Mouse (Mus musculus): Measurements from ENCODE around the gene Crtc1. TPM values are rescaled to one million over a fixed set of nuclear protein-coding genes. Genes with fewer than 3 reads are reported as not detected.

Crtc1 gene
- total RNA-seq, 1 experiment, result 4.9 TPM

DNA sequence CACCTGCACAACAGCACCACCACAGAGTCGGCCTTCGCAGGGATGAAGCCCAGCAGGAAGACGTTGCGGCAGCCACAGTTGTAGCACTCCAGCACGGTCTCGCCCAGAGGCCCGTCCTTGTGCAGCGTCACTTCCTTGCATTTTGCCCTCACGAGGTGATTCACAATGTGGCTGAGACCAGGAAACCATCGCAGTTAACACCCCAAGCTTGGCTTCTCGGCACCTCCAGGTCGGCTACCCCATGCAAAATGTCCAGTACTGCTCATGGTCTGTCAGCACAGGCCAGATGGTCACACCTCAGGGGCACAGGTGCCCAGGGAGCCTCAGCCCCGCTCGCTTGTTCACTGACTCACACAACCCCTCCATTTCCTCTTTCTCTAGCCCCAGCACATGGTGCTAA is 97.4 kb downstream of the Crtc1 start:
- Histone ChIP-seq H3K4me3 (ENCODE audit: insufficient read depth in 1 of 2, low read depth in 1 of 2, low read length in 2 of 2, poor library complexity in 1 of 2, severe bottlenecking in 1 of 2) (no peak overlapping the region), H3K4me1 (ENCODE audit: control insufficient read depth in 2 of 2, insufficient read depth in 2 of 2, low read length in 2 of 2, poor library complexity in 1 of 2) (peaks cover 0 to 5% of the 10 kb centered on the region in 2 experiments; a peak in 1 of 4 replicates), H3K9ac (ENCODE audit: insufficient read depth, low read depth, low read length, poor library complexity, severe bottlenecking) (no peak overlapping the region), H3K9me3 (ENCODE audit: control insufficient read depth, insufficient read depth, low read depth, low read length) (no peaks in the 10 kb centered on the region), H3K36me3 (ENCODE audit: control insufficient read depth, insufficient read depth, low read length, poor library complexity, severe bottlenecking) (peaks cover 78% of the 10 kb centered on the region), H3K27ac (ENCODE audit: insufficient read depth, low read depth, low read length, poor library complexity, severe bottlenecking) (no peak overlapping the region; the same call in 1 of the 2 replicates)
- DNase-seq (ENCODE audit: low read depth, low spot score), result no peak
- in situ Hi-C loops (cut with MboI; ENCODE audit: low sequenced_read_pairs in 2 of 2, unreplicated experiment in 2 of 2), result no loop called here
- TF ChIP-seq CHD2 (IDR thresholded peaks at IDR 0.05; ENCODE audit: low read depth, low read length) (no peak), MAFK (IDR thresholded peaks at IDR 0.05; ENCODE audit: insufficient read depth, low read depth, low read length) (no peak), HCFC1 (IDR thresholded peaks at IDR 0.05; ENCODE audit: borderline replicate concordance, insufficient read depth, low read length) (no peak), ZNF384 (IDR thresholded peaks at IDR 0.05; ENCODE audit: low read depth, low read length) (no peak), ZC3H11A (IDR thresholded peaks at IDR 0.05; ENCODE audit: borderline replicate concordance, low read depth, low read length) (no peak)

GRCm38 (mm10) chr8:70340659-70341058 is 98.7 kb downstream of the Crtc1 start:
- Histone ChIP-seq H3K4me3 (ENCODE audit: insufficient read depth in 1 of 2, low read depth in 1 of 2, low read length in 2 of 2, poor library complexity in 1 of 2, severe bottlenecking in 1 of 2) (no peak overlapping the region), H3K9ac (ENCODE audit: insufficient read depth, low read depth, low read length, poor library complexity, severe bottlenecking) (no peak overlapping the region), H3K27ac (ENCODE audit: insufficient read depth, low read depth, low read length, poor library complexity, severe bottlenecking) (no peak overlapping the region), H3K4me1 (ENCODE audit: control insufficient read depth in 2 of 2, insufficient read depth in 2 of 2, low read length in 2 of 2, poor library complexity in 1 of 2) (0 out of 4 replicates have a peak, but pooled peaks cover 0 to 2% of the 10 kb centered on the region in 2 experiments), H3K9me3 (ENCODE audit: control insufficient read depth, insufficient read depth, low read depth, low read length) (no peaks in the 10 kb centered on the region), H3K36me3 (ENCODE audit: control insufficient read depth, insufficient read depth, low read length, poor library complexity, severe bottlenecking) (peaks cover 84% of the 10 kb centered on the region)
- no peak for DNase-seq (ENCODE audit: low read depth, low spot score)
- in situ Hi-C loops (cut with MboI; ENCODE audit: low sequenced_read_pairs in 2 of 2, unreplicated experiment in 2 of 2), result no loop called here
- TF ChIP-seq ZC3H11A (IDR thresholded peaks at IDR 0.05; ENCODE audit: borderline replicate concordance, low read depth, low read length), result no peak
- no peak for TF ChIP-seq CHD2 (IDR thresholded peaks at IDR 0.05; ENCODE audit: low read depth, low read length)
- no peak for TF ChIP-seq MAFK (IDR thresholded peaks at IDR 0.05; ENCODE audit: insufficient read depth, low read depth, low read length)
- TF ChIP-seq HCFC1 (IDR thresholded peaks at IDR 0.05; ENCODE audit: borderline replicate concordance, insufficient read depth, low read length), result no peak
- TF ChIP-seq ZNF384 (IDR thresholded peaks at IDR 0.05; ENCODE audit: low read depth, low read length), result no peak

DNA sequence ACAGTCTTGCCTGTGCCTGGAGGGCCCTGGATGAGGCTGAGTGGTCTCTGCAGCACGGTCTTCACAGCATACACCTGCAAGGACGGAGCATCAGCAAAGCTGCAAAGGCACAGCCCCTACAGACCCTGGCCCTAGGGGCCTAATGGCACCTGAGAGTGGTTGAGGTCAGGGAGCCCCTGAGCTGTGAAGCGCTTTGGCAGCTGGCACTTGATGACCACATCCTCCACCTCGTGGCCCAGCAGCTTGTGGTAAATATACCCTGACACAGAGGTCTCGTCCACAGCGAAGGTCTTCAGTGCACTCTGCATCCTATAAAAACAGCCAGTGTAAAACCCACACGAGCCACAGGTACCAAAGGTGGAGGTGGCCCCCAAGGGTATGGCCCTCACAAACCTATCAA is 100.4 kb downstream of the Crtc1 start:
- peaks cover 93% of the 10 kb centered on the region for H3K36me3 ChIP-seq (ENCODE audit: control insufficient read depth, insufficient read depth, low read length, poor library complexity, severe bottlenecking)
- no peak overlapping the region for H3K27ac ChIP-seq (ENCODE audit: insufficient read depth, low read depth, low read length, poor library complexity, severe bottlenecking)
- in situ Hi-C loops (cut with MboI; ENCODE audit: low sequenced_read_pairs in 2 of 2, unreplicated experiment in 2 of 2), result no loop called here
- H3K4me1 ChIP-seq (ENCODE audit: control insufficient read depth in 2 of 2, insufficient read depth in 2 of 2, low read length in 2 of 2, poor library complexity in 1 of 2), result 0 out of 4 replicates have a peak, but pooled peaks cover 0 to under 1% of the 10 kb centered on the region in 2 experiments
- H3K9ac ChIP-seq (ENCODE audit: insufficient read depth, low read depth, low read length, poor library complexity, severe bottlenecking), result no peak overlapping the region
- no peak for DNase-seq (ENCODE audit: low read depth, low spot score)
- no peaks in the 10 kb centered on the region for H3K9me3 ChIP-seq (ENCODE audit: control insufficient read depth, insufficient read depth, low read depth, low read length)
- TF ChIP-seq CHD2 (IDR thresholded peaks at IDR 0.05; ENCODE audit: low read depth, low read length) (no peak), HCFC1 (IDR thresholded peaks at IDR 0.05; ENCODE audit: borderline replicate concordance, insufficient read depth, low read length) (no peak), MAFK (IDR thresholded peaks at IDR 0.05; ENCODE audit: insufficient read depth, low read depth, low read length) (no peak), ZNF384 (IDR thresholded peaks at IDR 0.05; ENCODE audit: low read depth, low read length) (no peak), ZC3H11A (IDR thresholded peaks at IDR 0.05; ENCODE audit: borderline replicate concordance, low read depth, low read length) (no peak)
- H3K4me3 ChIP-seq (ENCODE audit: insufficient read depth in 1 of 2, low read depth in 1 of 2, low read length in 2 of 2, poor library complexity in 1 of 2, severe bottlenecking in 1 of 2), result no peak overlapping the region

DNA sequence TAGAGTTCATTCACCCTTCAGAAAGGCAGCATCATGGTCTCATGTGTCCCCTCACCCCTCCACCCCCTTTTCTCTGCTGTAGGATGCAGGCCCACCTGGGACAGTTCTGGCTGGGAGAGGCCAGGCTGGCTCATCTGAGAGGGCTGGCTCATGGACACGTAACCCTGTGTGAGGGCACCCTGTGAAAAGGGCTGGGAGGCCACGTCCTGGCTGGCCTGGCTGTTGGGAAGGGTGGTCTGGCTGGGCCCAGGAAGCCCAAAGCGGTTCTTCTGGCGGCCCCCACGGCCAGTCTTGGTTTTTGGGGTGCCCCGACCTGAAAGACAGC is 106.5 kb downstream of the Crtc1 start:
- in situ Hi-C loops (cut with MboI; ENCODE audit: low sequenced_read_pairs in 2 of 2, unreplicated experiment in 2 of 2), result no loop called here
- TF ChIP-seq ZC3H11A (IDR thresholded peaks at IDR 0.05; ENCODE audit: borderline replicate concordance, low read depth, low read length) (no peak), ZNF384 (IDR thresholded peaks at IDR 0.05; ENCODE audit: low read depth, low read length) (no peak), HCFC1 (IDR thresholded peaks at IDR 0.05; ENCODE audit: borderline replicate concordance, insufficient read depth, low read length) (no peak), CHD2 (IDR thresholded peaks at IDR 0.05; ENCODE audit: low read depth, low read length) (no peak), MAFK (IDR thresholded peaks at IDR 0.05; ENCODE audit: insufficient read depth, low read depth, low read length) (no peak)
- Histone ChIP-seq H3K27ac (ENCODE audit: insufficient read depth, low read depth, low read length, poor library complexity, severe bottlenecking) (no peak overlapping the region), H3K4me3 (ENCODE audit: insufficient read depth in 1 of 2, low read depth in 1 of 2, low read length in 2 of 2, poor library complexity in 1 of 2, severe bottlenecking in 1 of 2) (no peak overlapping the region), H3K9ac (ENCODE audit: insufficient read depth, low read depth, low read length, poor library complexity, severe bottlenecking) (no peak overlapping the region), H3K36me3 (ENCODE audit: control insufficient read depth, insufficient read depth, low read length, poor library complexity, severe bottlenecking) (peaks cover 61% of the 10 kb centered on the region), H3K4me1 (ENCODE audit: control insufficient read depth in 2 of 2, insufficient read depth in 2 of 2, low read length in 2 of 2, poor library complexity in 1 of 2) (peaks cover 2 to 14% of the 10 kb centered on the region in 2 experiments; a peak in 2 of 4 replicates), H3K9me3 (ENCODE audit: control insufficient read depth, insufficient read depth, low read depth, low read length) (no peaks in the 10 kb centered on the region)
- DNase-seq (ENCODE audit: low read depth, low spot score), result no peak

Other genes starting within 250 kb of the Crtc1 start
- gene Slc25a42, start 227.3 kb downstream of the Crtc1 start, total RNA-seq (2012; rRNA removed), result 5.8 and 7.5 TPM in 2 replicates
- 45.5 and 57.6 TPM in 2 replicates for gene Sugp2, start 205.4 kb downstream of the Crtc1 start, total RNA-seq (2012; rRNA removed)
- gene Armc6, start 205.1 kb downstream of the Crtc1 start, total RNA-seq (2012; rRNA removed), result 58.9 and 61.8 TPM in 2 replicates
- gene Homer3, start 156.8 kb downstream of the Crtc1 start, total RNA-seq (2012; rRNA removed), result 34.4 and 39.0 TPM in 2 replicates
- gene Ddx49, start 137.1 kb downstream of the Crtc1 start, total RNA-seq (2012; rRNA removed), result 71.0 and 73.3 TPM in 2 replicates
- 101 and 112 TPM in 2 replicates for gene Cope, start 137.1 kb downstream of the Crtc1 start, total RNA-seq (2012; rRNA removed)
- gene Cers1, start 123.8 kb downstream of the Crtc1 start, total RNA-seq (2012; rRNA removed), result 1.9 and 4.7 TPM in 2 replicates
- gene Gdf1, start 109.8 kb downstream of the Crtc1 start, total RNA-seq (2012; rRNA removed), result 7.5 and 24.5 TPM in 2 replicates
- 54.7 and 57.6 TPM in 2 replicates for gene Upf1, start 86.3 kb downstream of the Crtc1 start, total RNA-seq (2012; rRNA removed)
- gene Comp, start 66.0 kb downstream of the Crtc1 start, total RNA-seq (2012; rRNA removed), result 1.2 and 1.4 TPM in 2 replicates
- gene Klhl26, start 37.4 kb upstream of the Crtc1 start, total RNA-seq (2012; rRNA removed), result 21.4 and 22.8 TPM in 2 replicates
- gene Tmem59l, start 47.8 kb upstream of the Crtc1 start, total RNA-seq (2012; rRNA removed), result 5.3 and 8.0 TPM in 2 replicates
- gene Crlf1, start 53.6 kb upstream of the Crtc1 start, total RNA-seq (2012; rRNA removed), result 17.0 and 29.3 TPM in 2 replicates
- gene Rex1bd, start 67.2 kb upstream of the Crtc1 start, total RNA-seq (2012; rRNA removed), result 125 and 130 TPM in 2 replicates
- 3,214 and 4,257 TPM in 2 replicates for gene Uba52, start 71.2 kb upstream of the Crtc1 start, total RNA-seq (2012; rRNA removed)
- 252 and 256 TPM in 2 replicates for gene Fkbp8, start 88.1 kb upstream of the Crtc1 start, total RNA-seq (2012; rRNA removed)
- 27.9 and 35.3 TPM in 2 replicates for gene Kxd1, start 88.4 kb upstream of the Crtc1 start, total RNA-seq (2012; rRNA removed)
- gene Ell, start 99.9 kb upstream of the Crtc1 start, total RNA-seq (2012; rRNA removed), result 15.8 and 16.1 TPM in 2 replicates
- gene Isyna1, start 154.8 kb upstream of the Crtc1 start, total RNA-seq (2012; rRNA removed), result 161 and 250 TPM in 2 replicates
- 85.5 and 142 TPM in 2 replicates for gene Ssbp4, start 169.3 kb upstream of the Crtc1 start, total RNA-seq (2012; rRNA removed)
- 0.13 TPM in 1 of 2 replicates, not detected in the other for gene Lrrc25, start 176.6 kb upstream of the Crtc1 start, total RNA-seq (2012; rRNA removed)
- 7.0 and 18.8 TPM in 2 replicates for gene Gdf15, start 192.9 kb upstream of the Crtc1 start, total RNA-seq (2012; rRNA removed)
- gene Pgpep1, start 220.8 kb upstream of the Crtc1 start, total RNA-seq (2012; rRNA removed), result 15.5 and 21.4 TPM in 2 replicates
- gene Lsm4, start 233.7 kb upstream of the Crtc1 start, total RNA-seq (2012; rRNA removed), result 171 and 204 TPM in 2 replicates